Mouse (Mus musculus): ENCODE data around the gene Gnat3. TPM values are rescaled to one million over a fixed set of nuclear protein-coding genes. Genes with fewer than 3 reads are reported as not detected.
A peak's percentile ranks its signal among the peaks of the same experiment; 100 is the strongest.
"Not testable (repeated sequence)": the region's sequence is repeated elsewhere in the genome, so short reads cannot be mapped to it uniquely, and the experiment has no call there.

Gene Gnat3
- polyA plus RNA-seq (2016; fragmentation: Nextera tagmentation; extraction: Ambion mirVana) = not detected in 2 replicates

DNA sequence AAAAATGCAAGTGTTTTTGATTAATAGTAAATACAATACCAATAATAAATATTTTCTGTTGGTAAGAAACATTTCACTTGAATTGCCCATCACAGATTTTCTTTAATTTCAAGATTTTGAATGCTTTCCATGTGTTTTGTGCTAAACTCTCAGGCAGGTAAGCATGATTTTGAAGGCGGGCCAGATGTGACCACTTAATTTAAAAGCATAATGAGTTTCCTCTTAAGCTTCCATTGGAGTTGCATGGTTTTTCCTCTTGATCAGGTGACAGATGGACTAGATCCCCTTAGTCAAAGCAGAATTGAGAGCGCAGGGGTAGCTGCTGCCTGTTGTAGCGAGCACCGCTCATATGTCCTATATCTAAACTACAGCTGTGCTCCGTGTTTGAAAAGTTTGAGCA lies at the start of gene Gnat3:
Gene Gnat3, plus strand, starts transcription at position 301 of the 400 bp plus-strand sequence.
- no peak within 1 kb of the TSS for H3K27ac ChIP-seq (ENCODE audit: poor library complexity, severe bottlenecking)
- no peak for ATAC-seq (ENCODE audit: insufficient number of reproducible peaks, low FRiP score)
- no peaks in the 10 kb centered on the region for H3K27me3 ChIP-seq (replicated peaks)
- H3K36me3 ChIP-seq = no peaks in the 10 kb centered on the region
- H3K9ac ChIP-seq = no peak within 1 kb of the TSS
- no peak within 1 kb of the TSS for H3K4me2 ChIP-seq
- 88% methylated on average over 5 of the region's 5 CpGs for WGBS
- no peaks in the 10 kb centered on the region for H3K4me1 ChIP-seq (replicated peaks)
- H3K4me3 ChIP-seq = no peak within 1 kb of the TSS
- no peaks in the 10 kb centered on the region for H3K9me3 ChIP-seq (replicated peaks)

DNA sequence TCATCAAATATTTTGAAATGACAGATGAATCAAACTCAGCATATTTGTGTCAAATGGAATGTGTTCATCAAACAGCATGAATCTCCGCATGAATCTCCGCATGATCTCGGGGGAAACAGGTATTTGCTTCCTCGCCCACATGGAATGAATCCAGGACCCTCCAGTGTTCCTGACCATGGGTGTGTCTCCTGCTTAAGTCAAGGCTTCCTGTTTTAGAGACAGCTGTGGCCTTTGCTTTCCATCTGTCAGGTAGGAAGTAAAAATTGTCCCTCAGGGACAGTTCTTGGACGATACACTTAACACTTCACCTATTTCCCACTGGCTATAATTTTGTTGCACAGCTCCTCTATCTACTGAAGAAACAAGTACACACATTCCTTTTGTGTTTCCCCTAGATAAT lies 43.4 kb upstream of the Gnat3 start:
- Histone ChIP-seq H3K4me1 (replicated peaks) (peaks cover 3% of the 10 kb centered on the region; the same call in 1 of the 2 replicates), H3K9ac (no peak overlapping the region), H3K27me3 (replicated peaks) (no peaks in the 10 kb centered on the region), H3K4me3 (no peak overlapping the region), H3K27ac (ENCODE audit: poor library complexity, severe bottlenecking) (no peak overlapping the region), H3K36me3 (no peaks in the 10 kb centered on the region), H3K9me3 (replicated peaks) (no peaks in the 10 kb centered on the region), H3K4me2 (no peak overlapping the region)
- WGBS = 66% methylated on average over 5 of the region's 5 CpGs
- ATAC-seq (ENCODE audit: insufficient number of reproducible peaks, low FRiP score) = no peak

DNA sequence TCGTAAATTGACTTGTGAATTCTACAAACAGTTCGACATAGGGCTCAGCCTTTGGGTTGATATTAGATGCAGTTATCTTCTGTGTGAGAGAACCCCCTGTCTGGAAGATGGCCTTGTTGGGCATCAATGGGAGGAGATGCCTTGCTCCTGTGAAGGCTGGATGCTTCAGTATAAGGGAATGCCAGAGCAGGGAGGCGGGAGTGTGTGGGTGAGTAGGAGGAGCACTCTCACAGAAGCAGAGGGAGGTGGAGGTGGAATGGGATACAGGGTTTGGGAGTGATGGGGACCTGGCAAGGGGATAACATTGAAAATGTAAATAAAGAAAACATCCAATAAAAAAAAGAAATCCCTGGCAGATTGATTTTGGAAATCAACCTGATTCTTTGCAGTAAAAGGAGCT lies 38.7 kb upstream of the Gnat3 start:
- Histone ChIP-seq H3K9me3 (replicated peaks) (no peaks in the 10 kb centered on the region), H3K4me3 (no peak overlapping the region), H3K27ac (ENCODE audit: poor library complexity, severe bottlenecking) (no peak overlapping the region), H3K9ac (no peak overlapping the region), H3K27me3 (replicated peaks) (no peaks in the 10 kb centered on the region), H3K36me3 (no peaks in the 10 kb centered on the region), H3K4me2 (no peak overlapping the region), H3K4me1 (replicated peaks) (peaks cover 9% of the 10 kb centered on the region; the same call in 1 of the 2 replicates)
- no peak for ATAC-seq (ENCODE audit: insufficient number of reproducible peaks, low FRiP score)
- 80% methylated on average over 3 of the region's 3 CpGs for WGBS

GRCm38 (mm10) chr5:17924085-17924518 lies 38.2 kb upstream of the Gnat3 start:
- no peak overlapping the region for H3K9ac ChIP-seq
- no peaks in the 10 kb centered on the region for H3K36me3 ChIP-seq
- H3K9me3 ChIP-seq (replicated peaks) = no peaks in the 10 kb centered on the region
- no peak for ATAC-seq (ENCODE audit: insufficient number of reproducible peaks, low FRiP score)
- H3K27ac ChIP-seq (ENCODE audit: poor library complexity, severe bottlenecking) = no peak overlapping the region
- H3K4me2 ChIP-seq = no peak overlapping the region
- H3K27me3 ChIP-seq (replicated peaks) = no peaks in the 10 kb centered on the region
- H3K4me1 ChIP-seq (replicated peaks) = peaks cover 6% of the 10 kb centered on the region; the same call in 1 of the 2 replicates
- H3K4me3 ChIP-seq = no peak overlapping the region
- WGBS = 50% methylated on average over 2 of the region's 2 CpGs

- Histone ChIP-seq H3K27ac (ENCODE audit: poor library complexity, severe bottlenecking) (no peak overlapping the region), H3K36me3 (no peaks in the 10 kb centered on the region), H3K9me3 (replicated peaks) (no peaks in the 10 kb centered on the region), H3K4me3 (no peak overlapping the region), H3K9ac (no peak overlapping the region), H3K4me1 (replicated peaks) (0 out of 2 replicates have a peak, but pooled peaks cover 6% of the 10 kb centered on the region), H3K4me2 (no peak overlapping the region), H3K27me3 (replicated peaks) (no peaks in the 10 kb centered on the region)
- no peak for ATAC-seq (ENCODE audit: insufficient number of reproducible peaks, low FRiP score)
- 69% methylated on average over 4 of the region's 4 CpGs for WGBS
Measured at GRCm38 (mm10) chr5:17928471-17928870, 33.9 kb upstream of the Gnat3 start.

- H3K27me3 ChIP-seq (replicated peaks) = no peaks in the 10 kb centered on the region
- 0 out of 2 replicates have a peak, but pooled peaks cover 4% of the 10 kb centered on the region for H3K4me1 ChIP-seq (replicated peaks)
- H3K9me3 ChIP-seq (replicated peaks) = no peaks in the 10 kb centered on the region
- no peak overlapping the region for H3K4me2 ChIP-seq
- H3K4me3 ChIP-seq = no peak overlapping the region
- no peak for ATAC-seq (ENCODE audit: insufficient number of reproducible peaks, low FRiP score)
- H3K27ac ChIP-seq (ENCODE audit: poor library complexity, severe bottlenecking) = no peak overlapping the region
- WGBS = 70% methylated on average over 7 of the region's 7 CpGs
- H3K9ac ChIP-seq = no peak overlapping the region
- H3K36me3 ChIP-seq = no peaks in the 10 kb centered on the region
Measured at GRCm38 (mm10) chr5:17929006-17929567, 33.3 kb upstream of the Gnat3 start.

DNA sequence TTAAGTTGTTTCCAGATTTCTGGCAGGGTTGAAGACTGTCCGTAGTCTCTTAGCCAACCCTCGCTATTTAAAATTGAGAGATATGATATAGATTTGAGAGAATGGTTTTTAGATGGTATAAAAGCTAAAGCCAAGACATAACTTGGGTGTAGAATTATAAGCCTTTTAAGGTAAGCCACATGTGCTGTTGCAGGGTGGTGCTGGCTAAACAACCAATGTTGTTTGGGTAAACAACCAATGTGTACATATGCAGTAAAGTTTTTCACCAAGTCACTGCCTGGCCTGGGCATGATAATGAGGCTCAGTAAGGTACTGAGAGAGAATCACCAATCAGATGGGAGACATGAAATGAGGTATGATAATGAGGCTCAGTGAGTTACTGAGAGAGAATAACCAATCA lies 30.8 kb upstream of the Gnat3 start:
- not testable (repeated sequence) for H3K4me2 ChIP-seq; H3K27me3 ChIP-seq (replicated peaks); H3K9me3 ChIP-seq (replicated peaks); H3K9ac ChIP-seq; H3K36me3 ChIP-seq; ATAC-seq (ENCODE audit: insufficient number of reproducible peaks, low FRiP score); H3K4me1 ChIP-seq (replicated peaks); H3K27ac ChIP-seq (ENCODE audit: poor library complexity, severe bottlenecking); H3K4me3 ChIP-seq
- 92% methylated on average over 2 of the region's 2 CpGs for whole genome bisulfite sequencing

GRCm38 (mm10) chr5:17934501-17934900 lies 27.8 kb upstream of the Gnat3 start:
- H3K4me3 ChIP-seq = no peak overlapping the region
- no peaks in the 10 kb centered on the region for H3K9me3 ChIP-seq (replicated peaks)
- H3K27me3 ChIP-seq (replicated peaks) = no peaks in the 10 kb centered on the region
- no peaks in the 10 kb centered on the region; the same call in 1 of the 2 replicates for H3K4me1 ChIP-seq (replicated peaks)
- no peak overlapping the region for H3K9ac ChIP-seq
- H3K27ac ChIP-seq (ENCODE audit: poor library complexity, severe bottlenecking) = no peak overlapping the region
- no peaks in the 10 kb centered on the region for H3K36me3 ChIP-seq
- WGBS = 70% methylated on average over 1 of the region's 1 CpGs
- H3K4me2 ChIP-seq = no peak overlapping the region
- ATAC-seq (ENCODE audit: insufficient number of reproducible peaks, low FRiP score) = no peak

DNA sequence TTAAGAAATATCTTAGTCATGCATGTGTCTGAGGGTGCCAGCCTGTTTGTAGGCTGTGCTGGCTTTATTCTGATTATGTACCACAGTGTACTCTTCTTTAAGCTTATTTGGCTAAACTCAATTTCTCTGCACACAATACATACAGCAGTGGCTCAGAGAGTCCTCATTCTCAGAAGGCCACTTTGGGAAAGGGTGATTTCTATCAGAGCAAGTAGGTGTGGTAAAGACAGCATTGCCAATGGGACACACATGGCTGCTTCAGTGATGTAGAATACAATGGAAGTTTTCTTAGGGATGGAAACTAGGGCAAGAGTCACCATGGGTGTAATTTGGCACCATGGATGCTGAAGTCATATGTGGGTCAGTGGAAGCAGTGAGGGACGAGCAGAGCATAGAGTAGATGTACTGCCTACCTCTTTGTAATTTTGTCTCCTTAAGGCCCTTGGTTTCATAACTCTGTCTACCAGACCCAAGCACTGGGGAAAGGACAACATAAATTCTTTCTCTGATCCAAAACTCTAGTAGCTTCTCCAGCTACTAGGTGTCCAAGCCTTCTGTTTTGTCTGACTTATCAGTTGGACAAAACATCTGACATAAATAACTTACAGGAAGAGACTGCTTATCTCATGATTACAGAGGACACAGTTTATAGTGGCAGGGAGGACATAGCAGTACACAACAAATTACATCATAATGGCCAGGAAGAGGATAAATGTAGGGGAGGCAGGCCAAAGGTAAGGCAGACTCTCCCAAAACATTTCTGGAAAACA lies 24.0 kb upstream of the Gnat3 start:
- Histone ChIP-seq H3K4me3 (no peak overlapping the region), H3K9me3 (replicated peaks) (no peaks in the 10 kb centered on the region), H3K4me1 (replicated peaks) (no peaks in the 10 kb centered on the region; the same call in 1 of the 2 replicates), H3K27ac (ENCODE audit: poor library complexity, severe bottlenecking) (no peak overlapping the region), H3K27me3 (replicated peaks) (no peaks in the 10 kb centered on the region), H3K9ac (no peak overlapping the region), H3K36me3 (no peaks in the 10 kb centered on the region), H3K4me2 (no peak overlapping the region)
- ATAC-seq (ENCODE audit: insufficient number of reproducible peaks, low FRiP score) = no peak
- WGBS = 46% methylated on average over 1 of the region's 1 CpGs

DNA sequence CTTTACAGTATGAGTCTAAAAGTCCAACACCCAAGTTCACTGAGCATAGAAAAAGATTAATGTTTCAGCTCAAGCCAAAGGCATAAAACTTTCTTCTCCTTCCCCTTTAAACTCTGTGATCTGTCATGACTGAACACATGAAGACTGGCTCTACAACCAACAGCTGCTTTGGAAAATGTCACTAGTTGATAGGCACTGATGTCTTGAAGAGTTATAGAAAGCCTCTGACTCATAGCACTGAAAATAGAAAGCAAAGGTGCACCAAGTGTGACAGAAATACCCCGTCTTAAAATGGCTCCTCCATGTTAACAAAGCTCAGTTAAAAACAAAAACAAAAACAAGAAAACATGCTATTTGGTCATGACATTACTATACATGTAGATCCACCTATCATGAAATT lies 5.9 kb upstream of the Gnat3 start:
- Histone ChIP-seq H3K27me3 (replicated peaks) (no peaks in the 10 kb centered on the region), H3K27ac (ENCODE audit: poor library complexity, severe bottlenecking) (0 out of 2 replicates have a peak overlapping the region, but pooled peaks have one; percentile 33), H3K4me1 (replicated peaks) (no peaks in the 10 kb centered on the region), H3K4me3 (no peak overlapping the region), H3K36me3 (no peaks in the 10 kb centered on the region), H3K4me2 (no peak overlapping the region), H3K9ac (no peak overlapping the region), H3K9me3 (replicated peaks) (no peaks in the 10 kb centered on the region)
- no peak for ATAC-seq (ENCODE audit: insufficient number of reproducible peaks, low FRiP score)
- 22% methylated on average over 1 of the region's 1 CpGs for WGBS

- no peaks in the 10 kb centered on the region for H3K9me3 ChIP-seq (replicated peaks)
- no peak overlapping the region for H3K27ac ChIP-seq (ENCODE audit: poor library complexity, severe bottlenecking)
- H3K4me1 ChIP-seq (replicated peaks) = peaks cover 3% of the 10 kb centered on the region; the same call in 1 of the 2 replicates
- WGBS = 59% methylated on average over 13 of the region's 13 CpGs
- no peak overlapping the region for H3K4me2 ChIP-seq
- no peak overlapping the region for H3K9ac ChIP-seq
- no peak for ATAC-seq (ENCODE audit: insufficient number of reproducible peaks, low FRiP score)
- H3K36me3 ChIP-seq = no peaks in the 10 kb centered on the region
- H3K27me3 ChIP-seq (replicated peaks) = no peaks in the 10 kb centered on the region
- no peak overlapping the region for H3K4me3 ChIP-seq
Measured at GRCm38 (mm10) chr5:17969704-17970390, 7.5 kb downstream of the Gnat3 start.

Data from heart, embryonic 12.5 days (tissue).